Mouse (Mus musculus): ENCODE measurements around the gene Ginm1. TPM values are rescaled to one million over a fixed set of nuclear protein-coding genes. Genes with fewer than 3 reads are reported as not detected.

Gene Ginm1
- total RNA-seq, 1 experiment = 29.4 TPM

GRCm38 (mm10) chr10:7819603-7820002 is 27.0 kb upstream of the Ginm1 start:
- in situ Hi-C loops (cut with MboI; ENCODE audit: low sequenced_read_pairs in 2 of 2, unreplicated experiment in 2 of 2) = no loop called here
- Histone ChIP-seq H3K4me1 (ENCODE audit: control insufficient read depth in 2 of 2, insufficient read depth in 2 of 2, low read length in 2 of 2, poor library complexity in 1 of 2) (no peaks in the 10 kb centered on the region), H3K4me3 (ENCODE audit: insufficient read depth in 1 of 2, low read depth in 1 of 2, low read length in 2 of 2, poor library complexity in 1 of 2, severe bottlenecking in 1 of 2) (no peak overlapping the region), H3K9ac (ENCODE audit: insufficient read depth, low read depth, low read length, poor library complexity, severe bottlenecking) (no peak overlapping the region), H3K9me3 (ENCODE audit: control insufficient read depth, insufficient read depth, low read depth, low read length) (no peaks in the 10 kb centered on the region), H3K36me3 (ENCODE audit: control insufficient read depth, insufficient read depth, low read length, poor library complexity, severe bottlenecking) (peaks cover 14% of the 10 kb centered on the region), H3K27ac (ENCODE audit: insufficient read depth, low read depth, low read length, poor library complexity, severe bottlenecking) (no peak overlapping the region)
- no peak for TF ChIP-seq ZNF384 (IDR thresholded peaks at IDR 0.05; ENCODE audit: low read depth, low read length)
- no peak for TF ChIP-seq ZC3H11A (IDR thresholded peaks at IDR 0.05; ENCODE audit: borderline replicate concordance, low read depth, low read length)
- no peak for TF ChIP-seq HCFC1 (IDR thresholded peaks at IDR 0.05; ENCODE audit: borderline replicate concordance, insufficient read depth, low read length)
- no peak for TF ChIP-seq CHD2 (IDR thresholded peaks at IDR 0.05; ENCODE audit: low read depth, low read length)
- no peak for TF ChIP-seq MAFK (IDR thresholded peaks at IDR 0.05; ENCODE audit: insufficient read depth, low read depth, low read length)
- no peak for DNase-seq (ENCODE audit: low read depth, low spot score)

DNA sequence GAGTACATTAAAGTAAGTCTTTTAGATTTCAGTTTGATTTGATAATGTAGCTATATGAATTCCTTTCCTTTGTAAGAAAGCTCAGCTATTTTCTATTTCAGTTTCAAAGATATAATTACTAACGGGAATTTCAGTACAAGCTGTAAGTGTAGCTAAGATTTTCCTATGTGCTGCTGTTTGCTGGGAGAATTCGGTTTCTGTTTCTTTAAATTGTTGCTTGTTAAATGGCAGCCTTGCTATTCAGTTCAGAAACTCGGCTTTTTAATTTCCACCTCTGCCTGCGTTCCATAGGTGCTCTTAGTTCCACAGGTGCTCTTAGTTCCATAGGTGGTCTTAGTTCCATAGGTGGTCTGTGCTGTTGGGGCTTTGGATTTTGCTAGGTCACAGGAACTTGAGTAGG is 26.5 kb upstream of the Ginm1 start:
- TF ChIP-seq ZC3H11A (IDR thresholded peaks at IDR 0.05; ENCODE audit: borderline replicate concordance, low read depth, low read length) (no peak), ZNF384 (IDR thresholded peaks at IDR 0.05; ENCODE audit: low read depth, low read length) (no peak), MAFK (IDR thresholded peaks at IDR 0.05; ENCODE audit: insufficient read depth, low read depth, low read length) (no peak), HCFC1 (IDR thresholded peaks at IDR 0.05; ENCODE audit: borderline replicate concordance, insufficient read depth, low read length) (no peak), CHD2 (IDR thresholded peaks at IDR 0.05; ENCODE audit: low read depth, low read length) (no peak)

DNA sequence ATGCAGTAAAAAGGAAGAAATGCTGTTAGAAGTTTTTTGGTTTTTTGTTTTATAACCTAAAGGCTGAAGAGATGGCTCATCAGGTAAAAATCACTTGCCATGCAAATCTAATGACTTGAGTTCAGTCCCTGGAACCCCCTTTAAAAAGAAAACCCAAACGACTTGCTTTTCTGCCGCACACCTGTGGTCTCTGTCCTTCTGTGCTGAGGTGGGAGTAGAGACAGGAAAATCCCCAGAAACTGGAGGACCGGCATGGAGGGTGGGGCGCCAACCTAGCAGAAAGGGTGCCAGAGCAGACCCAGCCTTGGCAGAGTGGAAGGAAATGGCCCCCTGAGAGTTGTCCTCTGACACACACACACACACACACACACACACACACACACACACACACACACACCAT is 26.1 kb upstream of the Ginm1 start:
- Histone ChIP-seq H3K9me3 (ENCODE audit: control insufficient read depth, insufficient read depth, low read depth, low read length) (no peaks in the 10 kb centered on the region), H3K9ac (ENCODE audit: insufficient read depth, low read depth, low read length, poor library complexity, severe bottlenecking) (no peak overlapping the region), H3K36me3 (ENCODE audit: control insufficient read depth, insufficient read depth, low read length, poor library complexity, severe bottlenecking) (peaks cover 14% of the 10 kb centered on the region), H3K4me3 (ENCODE audit: insufficient read depth in 1 of 2, low read depth in 1 of 2, low read length in 2 of 2, poor library complexity in 1 of 2, severe bottlenecking in 1 of 2) (no peak overlapping the region), H3K4me1 (ENCODE audit: control insufficient read depth in 2 of 2, insufficient read depth in 2 of 2, low read length in 2 of 2, poor library complexity in 1 of 2) (no peaks in the 10 kb centered on the region), H3K27ac (ENCODE audit: insufficient read depth, low read depth, low read length, poor library complexity, severe bottlenecking) (no peak overlapping the region)
- DNase-seq (ENCODE audit: low read depth, low spot score) = no peak
- in situ Hi-C loops (cut with MboI; ENCODE audit: low sequenced_read_pairs in 2 of 2, unreplicated experiment in 2 of 2) = no loop called here
- TF ChIP-seq ZC3H11A (IDR thresholded peaks at IDR 0.05; ENCODE audit: borderline replicate concordance, low read depth, low read length) = no peak
- TF ChIP-seq ZNF384 (IDR thresholded peaks at IDR 0.05; ENCODE audit: low read depth, low read length) = no peak
- TF ChIP-seq CHD2 (IDR thresholded peaks at IDR 0.05; ENCODE audit: low read depth, low read length) = no peak
- no peak for TF ChIP-seq HCFC1 (IDR thresholded peaks at IDR 0.05; ENCODE audit: borderline replicate concordance, insufficient read depth, low read length)
- no peak for TF ChIP-seq MAFK (IDR thresholded peaks at IDR 0.05; ENCODE audit: insufficient read depth, low read depth, low read length)

More for the DNA sequence above, 26.5 kb upstream of the Ginm1 start:
- Histone ChIP-seq H3K9me3 (ENCODE audit: control insufficient read depth, insufficient read depth, low read depth, low read length) (no peaks in the 10 kb centered on the region), H3K9ac (ENCODE audit: insufficient read depth, low read depth, low read length, poor library complexity, severe bottlenecking) (no peak overlapping the region), H3K36me3 (ENCODE audit: control insufficient read depth, insufficient read depth, low read length, poor library complexity, severe bottlenecking) (peaks cover 14% of the 10 kb centered on the region), H3K4me1 (ENCODE audit: control insufficient read depth in 2 of 2, insufficient read depth in 2 of 2, low read length in 2 of 2, poor library complexity in 1 of 2) (no peaks in the 10 kb centered on the region), H3K27ac (ENCODE audit: insufficient read depth, low read depth, low read length, poor library complexity, severe bottlenecking) (no peak overlapping the region), H3K4me3 (ENCODE audit: insufficient read depth in 1 of 2, low read depth in 1 of 2, low read length in 2 of 2, poor library complexity in 1 of 2, severe bottlenecking in 1 of 2) (no peak overlapping the region)
- in situ Hi-C loops (cut with MboI; ENCODE audit: low sequenced_read_pairs in 2 of 2, unreplicated experiment in 2 of 2) = no loop called here
- no peak for DNase-seq (ENCODE audit: low read depth, low spot score)

GRCm38 (mm10) chr10:7816476-7816875 is 23.9 kb upstream of the Ginm1 start:
- in situ Hi-C loops (cut with MboI; ENCODE audit: low sequenced_read_pairs in 2 of 2, unreplicated experiment in 2 of 2) = no loop called here
- H3K36me3 ChIP-seq (ENCODE audit: control insufficient read depth, insufficient read depth, low read length, poor library complexity, severe bottlenecking) = peaks cover 10% of the 10 kb centered on the region
- H3K4me3 ChIP-seq (ENCODE audit: insufficient read depth in 1 of 2, low read depth in 1 of 2, low read length in 2 of 2, poor library complexity in 1 of 2, severe bottlenecking in 1 of 2) = no peak overlapping the region
- no peak for TF ChIP-seq MAFK (IDR thresholded peaks at IDR 0.05; ENCODE audit: insufficient read depth, low read depth, low read length)
- no peak for TF ChIP-seq CHD2 (IDR thresholded peaks at IDR 0.05; ENCODE audit: low read depth, low read length)
- H3K4me1 ChIP-seq (ENCODE audit: control insufficient read depth in 2 of 2, insufficient read depth in 2 of 2, low read length in 2 of 2, poor library complexity in 1 of 2) = no peaks in the 10 kb centered on the region
- DNase-seq (ENCODE audit: low read depth, low spot score) = no peak
- H3K9ac ChIP-seq (ENCODE audit: insufficient read depth, low read depth, low read length, poor library complexity, severe bottlenecking) = no peak overlapping the region
- H3K27ac ChIP-seq (ENCODE audit: insufficient read depth, low read depth, low read length, poor library complexity, severe bottlenecking) = no peak overlapping the region
- H3K9me3 ChIP-seq (ENCODE audit: control insufficient read depth, insufficient read depth, low read depth, low read length) = no peaks in the 10 kb centered on the region

- Histone ChIP-seq H3K4me1 (ENCODE audit: control insufficient read depth in 2 of 2, insufficient read depth in 2 of 2, low read length in 2 of 2, poor library complexity in 1 of 2) (no peaks in the 10 kb centered on the region), H3K9me3 (ENCODE audit: control insufficient read depth, insufficient read depth, low read depth, low read length) (no peaks in the 10 kb centered on the region), H3K36me3 (ENCODE audit: control insufficient read depth, insufficient read depth, low read length, poor library complexity, severe bottlenecking) (peaks cover 14% of the 10 kb centered on the region), H3K27ac (ENCODE audit: insufficient read depth, low read depth, low read length, poor library complexity, severe bottlenecking) (no peak overlapping the region), H3K4me3 (ENCODE audit: insufficient read depth in 1 of 2, low read depth in 1 of 2, low read length in 2 of 2, poor library complexity in 1 of 2, severe bottlenecking in 1 of 2) (no peak overlapping the region), H3K9ac (ENCODE audit: insufficient read depth, low read depth, low read length, poor library complexity, severe bottlenecking) (no peak overlapping the region)
- peak; percentile 68 for DNase-seq (ENCODE audit: low read depth, low spot score)
- TF ChIP-seq HCFC1 (IDR thresholded peaks at IDR 0.05; ENCODE audit: borderline replicate concordance, insufficient read depth, low read length) (no peak), CHD2 (IDR thresholded peaks at IDR 0.05; ENCODE audit: low read depth, low read length) (no peak), ZC3H11A (IDR thresholded peaks at IDR 0.05; ENCODE audit: borderline replicate concordance, low read depth, low read length) (peak; percentile 55; the same call in 1 of the 2 replicates), ZNF384 (IDR thresholded peaks at IDR 0.05; ENCODE audit: low read depth, low read length) (no peak)
- in situ Hi-C loops (cut with MboI; ENCODE audit: low sequenced_read_pairs in 2 of 2, unreplicated experiment in 2 of 2) = no loop called here
These were observed 17.3 kb upstream of the Ginm1 start for GRCm38 (mm10) chr10:7809937-7810336.

Data from ES-E14 (cell line).